Mouse (Mus musculus) C2C12 (cell line): ENCODE results near the gene Sept3. TPM values are rescaled to one million over a fixed set of nuclear protein-coding genes. Genes with fewer than 3 reads are reported as not detected.

Experiments used
- H3K27me3 ChIP-seq: one replicate; pipeline ENCODE4 v1.6.1; 2011; ENCODE audit not compliant: control insufficient read depth, insufficient read depth, insufficient read length
- H3K36me3 ChIP-seq: one replicate; pipeline ENCODE4 v1.6.1; 2011; ENCODE audit not compliant: control insufficient read depth, insufficient read depth
- H3K4me3 ChIP-seq: one replicate; pipeline ENCODE4 v1.5.1; 2011; ENCODE audit warnings: mild to moderate bottlenecking, control low read depth; ENCODE audit not compliant: poor library complexity, insufficient read depth, severe bottlenecking
- H3K79me2 ChIP-seq: one replicate; pipeline ENCODE4 v1.6.1; 2011; ENCODE audit not compliant: control insufficient read depth, insufficient read depth
- H3K79me3 ChIP-seq: one replicate; pipeline ENCODE4 v1.6.1; 2011; ENCODE audit warnings: low read depth, control low read depth
- H3ac ChIP-seq: one replicate; pipeline ENCODE3; 2011; ENCODE audit warnings: low read depth; ENCODE audit not compliant: control insufficient read depth, insufficient read length
- CEBPB ChIP-seq: IDR thresholded peaks from one replicate; pipeline ENCODE4 v1.6.1; 2011; ENCODE audit warnings: low read depth, mild to moderate bottlenecking, control low read depth, moderate library complexity
- CTCF ChIP-seq: IDR thresholded peaks from one replicate; pipeline ENCODE4 v1.5.1; 2011; ENCODE audit not compliant: control insufficient read depth, insufficient read depth, insufficient read length
- FOSL1 ChIP-seq: IDR thresholded peaks from one replicate; pipeline ENCODE4 v1.8.0; 2011; ENCODE audit warnings: mild to moderate bottlenecking, low read length; ENCODE audit not compliant: poor library complexity, insufficient read depth, severe bottlenecking
- MAX ChIP-seq: IDR thresholded peaks from one replicate; pipeline ENCODE4 v1.6.1; 2011; ENCODE audit warnings: mild to moderate bottlenecking, control low read depth
- MYOD1 ChIP-seq: IDR thresholded peaks from one replicate; pipeline ENCODE4 v1.6.1; 2011; ENCODE audit warnings: low read depth; ENCODE audit not compliant: control insufficient read depth, insufficient read length
- MYOG ChIP-seq: IDR thresholded peaks from one replicate; pipeline ENCODE4 v1.6.1; 2011; ENCODE audit not compliant: control insufficient read depth, insufficient read length; ENCODE audit errors: extremely low read depth
- USF1 ChIP-seq: IDR thresholded peaks from one replicate; pipeline ENCODE4 v1.6.1; 2011; ENCODE audit warnings: low read depth, mild to moderate bottlenecking, control low read depth, moderate library complexity
- polyA plus RNA-seq: library from polyadenylated mRNA; unstranded; fragments of >200 nt; fragmentation: generic; extraction: Trizol; gene quantifications from one replicate; pipeline ENCODE4 v1.2.1, GENCODE M21; 2012; ENCODE audit warnings: missing spikeins

Sept3 gene
- polyA plus RNA-seq, 1 experiment, result 0.06 TPM

GRCm38 (mm10) chr15:82274927-82275901, 521 bp downstream of the Sept3 start:
- no peaks in the 10 kb centered on the region for H3K79me3 ChIP-seq
- H3K79me2 ChIP-seq, result no peaks in the 10 kb centered on the region
- TF ChIP-seq USF1, result no peak
- no peak for TF ChIP-seq FOSL1
- no peak for TF ChIP-seq MAX
- TF ChIP-seq CEBPB, result no peak
- no peak for TF ChIP-seq MYOG
- TF ChIP-seq CTCF, result no peak
- no peak for TF ChIP-seq MYOD1
- peaks cover 87% of the 10 kb centered on the region for H3K27me3 ChIP-seq
- no peaks in the 10 kb centered on the region for H3K36me3 ChIP-seq
- H3ac ChIP-seq, result no peak overlapping the region
- H3K4me3 ChIP-seq, result no peak overlapping the region

GRCm38 (mm10) chr15:82277591-82277990, 2.9 kb downstream of the Sept3 start:
- no peak overlapping the region for H3K4me3 ChIP-seq
- H3K79me2 ChIP-seq, result no peaks in the 10 kb centered on the region
- no peaks in the 10 kb centered on the region for H3K79me3 ChIP-seq
- no peak overlapping the region for H3ac ChIP-seq
- TF ChIP-seq MYOD1, result no peak
- no peak for TF ChIP-seq CEBPB
- no peak for TF ChIP-seq MYOG
- TF ChIP-seq MAX, result no peak
- no peak for TF ChIP-seq CTCF
- no peak for TF ChIP-seq USF1
- TF ChIP-seq FOSL1, result no peak
- no peaks in the 10 kb centered on the region for H3K36me3 ChIP-seq
- H3K27me3 ChIP-seq, result peaks cover 76% of the 10 kb centered on the region

GRCm38 (mm10) chr15:82280638-82281037, 5.9 kb downstream of the Sept3 start:
- Histone ChIP-seq H3K36me3 (no peaks in the 10 kb centered on the region), H3K79me2 (no peaks in the 10 kb centered on the region), H3K27me3 (peaks cover 62% of the 10 kb centered on the region), H3K79me3 (no peaks in the 10 kb centered on the region), H3ac (no peak overlapping the region), H3K4me3 (no peak overlapping the region)
- no peak for TF ChIP-seq CEBPB

- no peaks in the 10 kb centered on the region for H3K79me2 ChIP-seq
- peaks cover 37% of the 10 kb centered on the region for H3K27me3 ChIP-seq
- no peaks in the 10 kb centered on the region for H3K36me3 ChIP-seq
These were observed 11.5 kb downstream of the Sept3 start for GRCm38 (mm10) chr15:82286157-82286556.

GRCm38 (mm10) chr15:82290252-82290651, 15.6 kb downstream of the Sept3 start:
- Histone ChIP-seq H3K4me3 (no peak overlapping the region), H3K27me3 (peaks cover 53% of the 10 kb centered on the region), H3K79me3 (no peaks in the 10 kb centered on the region), H3K79me2 (no peaks in the 10 kb centered on the region), H3ac (no peak overlapping the region), H3K36me3 (no peaks in the 10 kb centered on the region)
- no peak for TF ChIP-seq USF1
- no peak for TF ChIP-seq MYOG
- TF ChIP-seq FOSL1, result no peak
- no peak for TF ChIP-seq MAX
- TF ChIP-seq CEBPB, result no peak
- no peak for TF ChIP-seq CTCF
- no peak for TF ChIP-seq MYOD1

More at GRCm38 (mm10) chr15:82286157-82286556, 11.5 kb downstream of the Sept3 start:
- TF ChIP-seq USF1 (no peak), MAX (no peak), MYOG (no peak), MYOD1 (no peak), CTCF (no peak), CEBPB (no peak), FOSL1 (no peak)
- Histone ChIP-seq H3K4me3 (no peak overlapping the region), H3K79me3 (no peaks in the 10 kb centered on the region), H3ac (no peak overlapping the region)

GRCm38 (mm10) chr15:82292851-82293250, 18.2 kb downstream of the Sept3 start:
- no peak overlapping the region for H3ac ChIP-seq
- TF ChIP-seq CEBPB (no peak), MYOG (no peak), FOSL1 (no peak), CTCF (no peak), MYOD1 (no peak), MAX (no peak), USF1 (no peak)
- peaks cover 49% of the 10 kb centered on the region for H3K27me3 ChIP-seq
- H3K79me3 ChIP-seq, result no peaks in the 10 kb centered on the region
- no peaks in the 10 kb centered on the region for H3K79me2 ChIP-seq
- H3K4me3 ChIP-seq, result no peak overlapping the region
- H3K36me3 ChIP-seq, result no peaks in the 10 kb centered on the region
